Mouse (Mus musculus) liver, postnatal 0 days (tissue): ENCODE data around the gene Kcnf1.

Source experiments
- CTCF ChIP-seq: sonication (generic); IDR thresholded peaks from 2 replicates; pipeline ENCODE4 v1.5.1; 2016; ENCODE audit warnings: antibody characterized with exemption, low read depth
- EP300 ChIP-seq: IDR thresholded peaks from 2 replicates; pipeline ENCODE4 v1.6.1; 2016; ENCODE audit warnings: antibody characterized with exemption, low read depth, mild to moderate bottlenecking

- TF ChIP-seq CTCF (no peak), EP300 (no peak)
Measured at GRCm38 (mm10) chr12:17215751-17216150, 39.1 kb upstream of the Kcnf1 start.
